9 mouse cellular contexts compared by ENCODE assay signal in genomic region chr5:123974179-123974485, GRCm38 (mm10). TPM values are rescaled to one million over a fixed set of nuclear protein-coding genes. Genes with fewer than 3 reads are reported as not detected.
A peak's percentile ranks its signal among the peaks of the same experiment; 100 is the strongest.
DNase-seq lines count a peak whose midpoint lies in the region; ATAC-seq lines count a peak whose summit lies in the region.
"Had no signal": no experiment of that assay in that cellular context is flagged by ENCODE, and none has a peak within 500 bp of the region (broad histone marks: within the 10 kb centered on the region; RNA-seq: fewer than 3 reads in every experiment).

No protein-coding gene starts in this region.

- peak overlapping the region; percentile 81 for H3K9ac ChIP-seq in forebrain, embryonic 14.5 days (ENCODE audit: low read length)
- peak overlapping the region; percentile 78 for H3K9ac ChIP-seq in liver, embryonic 11.5 days (ENCODE audit: low read depth, low read length)

- no peaks in the 10 kb centered on the region for H3K36me3 ChIP-seq in forebrain, embryonic 14.5 days (ENCODE audit: control insufficient read depth, insufficient read depth, low read length)
- no peaks in the 10 kb centered on the region for H3K36me3 ChIP-seq in liver, embryonic 11.5 days (ENCODE audit: control insufficient read depth, insufficient read depth, low read length)
- H3K36me3 ChIP-seq in splenic B cell, adult 2 months (ENCODE audit: control insufficient read depth, insufficient read depth, low read length, poor library complexity, severe bottlenecking), result no peaks in the 10 kb centered on the region

- H3K4me3 ChIP-seq in forebrain, embryonic 14.5 days (ENCODE audit: low read depth, low read length), result peak overlapping the region; percentile 76
- peak overlapping the region; percentile 76 for H3K4me3 ChIP-seq in liver, embryonic 11.5 days (ENCODE audit: low read depth, low read length)

- WGBS in forebrain, embryonic 14.5 days, result under 1% methylated on average over 14 of the region's 14 CpGs
- 2% methylated on average over 14 of the region's 14 CpGs for WGBS in liver, embryonic 11.5 days

- no peaks in the 10 kb centered on the region for H3K9me3 ChIP-seq in forebrain, embryonic 14.5 days (replicated peaks; ENCODE audit: control insufficient read depth, low read length)
- H3K9me3 ChIP-seq in liver, embryonic 11.5 days (ENCODE audit: control insufficient read depth, low read length), result no peaks in the 10 kb centered on the region

- ATAC-seq in forebrain, embryonic 14.5 days, result peak; percentile 28
- no peak for ATAC-seq in liver, embryonic 11.5 days (replicated peaks; ENCODE audit: low FRiP score)

- H3K27me3 ChIP-seq in forebrain, embryonic 14.5 days (replicated peaks; ENCODE audit: control insufficient read depth, insufficient read depth, low read length), result no peaks in the 10 kb centered on the region
- H3K27me3 ChIP-seq in liver, embryonic 11.5 days (replicated peaks; ENCODE audit: control insufficient read depth, insufficient read depth, low read length), result peaks cover 2% of the 10 kb centered on the region; the same call in 1 of the 2 replicates
- no peaks in the 10 kb centered on the region for H3K27me3 ChIP-seq in splenic B cell, adult 2 months (ENCODE audit: control insufficient read depth, insufficient read depth, low read length, poor library complexity, severe bottlenecking)
- H3K27me3 ChIP-seq: Patski had no signal

- H3K27ac ChIP-seq in forebrain, embryonic 14.5 days (ENCODE audit: low read depth, low read length), result no peak overlapping the region
- H3K27ac ChIP-seq in liver, embryonic 11.5 days (ENCODE audit: low read depth, low read length), result peak overlapping the region; percentile 70

- DNase-seq in heart, adult 11 months, result peak; percentile 96
- DNase-seq in heart, postnatal 36 days, result no peak
- peak; percentile 43 for DNase-seq in CD4-positive, CD25-positive, alpha-beta regulatory T cell, adult 2 months (ENCODE audit: low read depth, low spot score)
- peak; percentile 36 for DNase-seq in forebrain, embryonic 14.5 days (ENCODE audit: low spot score)
- DNase-seq in liver, embryonic 11.5 days (ENCODE audit: low spot score), result no peak
- DNase-seq in splenic B cell, adult 2 months (ENCODE audit: low read depth, low spot score), result peak; percentile 58
- no peak for DNase-seq in left cerebral cortex, adult 11 months (ENCODE audit: low spot score)
- no peak for DNase-seq in adrenal gland, postnatal 10 days

- intact Hi-C loops in heart, postnatal 36 days (cut with DNase I), result loop anchor here (1.0 kb wide), 1 partner anchor 18 kb away; no protein-coding TSS in a partner anchor

- peaks cover 8% of the 10 kb centered on the region; the same call in 1 of the 2 replicates for H3K4me1 ChIP-seq in forebrain, embryonic 14.5 days (ENCODE audit: control insufficient read depth, insufficient read depth, low read length)
- peaks cover 7% of the 10 kb centered on the region; the same call in 1 of the 2 replicates for H3K4me1 ChIP-seq in liver, embryonic 11.5 days (replicated peaks; ENCODE audit: control insufficient read depth, insufficient read depth, low read length)

- H3K4me2 ChIP-seq in forebrain, embryonic 14.5 days (ENCODE audit: low read length), result peak overlapping the region; percentile 90
- H3K4me2 ChIP-seq in liver, embryonic 11.5 days, result peak overlapping the region; percentile 95

RNA-seq across cellular contexts. Expression of gene Hip1r, which starts 0.7 kb away (rescaled TPM):
- total RNA-seq in heart, postnatal 36 days (2021), result 10 to 100 TPM in 1 of 2 experiments, 1 to 10 TPM in 1; 8.6 to 17.0 TPM
- polyA plus RNA-seq in forebrain, embryonic 14.5 days (2014; fragmentation: Nextera tagmentation; extraction: Ambion mirVana), result 12.4 and 27.1 TPM in 2 replicates
- 20.2 and 20.6 TPM in 2 replicates for polyA plus RNA-seq in liver, embryonic 11.5 days (2014; fragmentation: Nextera tagmentation; extraction: Ambion mirVana)
- 10 to 100 TPM; 18.2 to 22.5 TPM for total RNA-seq in adrenal gland, postnatal 10 days (2021)

RNA-seq across cellular contexts. Expression of gene Ccdc62, which starts 43.7 kb away (rescaled TPM):
- total RNA-seq in heart, postnatal 36 days (2021), result 1 to 10 TPM; 2.6 to 3.7 TPM
- polyA plus RNA-seq in forebrain, embryonic 14.5 days (2014; fragmentation: Nextera tagmentation; extraction: Ambion mirVana), result 4.3 and 5.3 TPM in 2 replicates
- 5.9 and 7.1 TPM in 2 replicates for polyA plus RNA-seq in liver, embryonic 11.5 days (2014; fragmentation: Nextera tagmentation; extraction: Ambion mirVana)
- 1 to 10 TPM; 3.2 to 7.6 TPM for total RNA-seq in adrenal gland, postnatal 10 days (2021)

RNA-seq across cellular contexts. Expression of gene Gm43518, which starts 46.9 kb away (rescaled TPM):
- not detected for total RNA-seq in heart, postnatal 36 days (2021)
- 0.70 and 0.88 TPM in 2 replicates for polyA plus RNA-seq in forebrain, embryonic 14.5 days (2014; fragmentation: Nextera tagmentation; extraction: Ambion mirVana)
- polyA plus RNA-seq in liver, embryonic 11.5 days (2014; fragmentation: Nextera tagmentation; extraction: Ambion mirVana), result 2.8 TPM in 2 replicates
- total RNA-seq in adrenal gland, postnatal 10 days (2021), result not detected

RNA-seq across cellular contexts. Expression of gene Vps37b, which starts 57.9 kb away (rescaled TPM):
- total RNA-seq in heart, postnatal 36 days (2021), result 10 to 100 TPM; 19.6 to 25.0 TPM
- 70.5 and 86.6 TPM in 2 replicates for polyA plus RNA-seq in forebrain, embryonic 14.5 days (2014; fragmentation: Nextera tagmentation; extraction: Ambion mirVana)
- polyA plus RNA-seq in liver, embryonic 11.5 days (2014; fragmentation: Nextera tagmentation; extraction: Ambion mirVana), result 31.3 TPM in 2 replicates
- 10 to 100 TPM; 41.1 to 58.1 TPM for total RNA-seq in adrenal gland, postnatal 10 days (2021)

Comparison
In these comparisons a context has a peak if more than half of its experiments do, and no peak if none do; other contexts are left out.
1. DNase-seq: peak in heart, adult 11 months (single experiment), CD4-positive, CD25-positive, alpha-beta regulatory T cell, adult 2 months (single experiment), forebrain, embryonic 14.5 days (single experiment) and splenic B cell, adult 2 months (single experiment); none in heart, postnatal 36 days (0 of 2), liver, embryonic 11.5 days (single experiment), left cerebral cortex, adult 11 months (single experiment) and adrenal gland, postnatal 10 days (single experiment).